Mouse (Mus musculus) lung, postnatal 0 days (tissue): ENCODE measurements at regions not wholly inside any gene's neighbourhood (a gene's known extent, or its start where the extent isn't known, plus 50 kb on each side); places are given as distances from the start of the nearest gene placed in this dataset.

Source experiments
- ATAC-seq: fragments of 200-750 bp; cut with Nextera tagmentation; 2 replicates; pipeline ENCODE4 v1.8.0; 2017; ENCODE audit warnings: moderate library complexity
- DNase-seq: peaks from one replicate; pipeline ENCODE4 v3.0.0-alpha.2; 2016; ENCODE audit warnings: low spot score
- H3K27ac ChIP-seq: fragments of 300-500 bp; sonication (generic); 2 replicates; pipeline ENCODE4 v1.5.1; 2014; ENCODE audit warnings: antibody characterized with exemption, mild to moderate bottlenecking, low read length, mixed read lengths
- H3K27me3 ChIP-seq: fragments of 300-500 bp; sonication (generic); replicated peaks from 2 replicates; pipeline ENCODE4 v1.6.1; 2014; ENCODE audit warnings: low read length, mixed read lengths; ENCODE audit not compliant: insufficient read depth
- H3K36me3 ChIP-seq: fragments of 300-500 bp; sonication (generic); 2 replicates; pipeline ENCODE4 v1.6.1; 2014; ENCODE audit warnings: low read length, mixed read lengths; ENCODE audit not compliant: insufficient read depth
- H3K4me1 ChIP-seq: fragments of 300-500 bp; sonication (generic); 2 replicates; pipeline ENCODE4 v1.6.1; 2014; ENCODE audit warnings: antibody characterized with exemption, low read depth, low read length, mixed read lengths; ENCODE audit not compliant: insufficient read depth
- H3K4me2 ChIP-seq: fragments of 300-500 bp; sonication (generic); replicated peaks from 2 replicates; pipeline ENCODE4 v1.6.1; 2014; ENCODE audit warnings: low read depth, mild to moderate bottlenecking, low read length, moderate library complexity, mixed read lengths
- H3K4me3 ChIP-seq: fragments of 300-500 bp; sonication (generic); 2 replicates; pipeline ENCODE4 v1.5.1; 2014; ENCODE audit warnings: low read depth, low read length
- H3K9ac ChIP-seq: fragments of 300-500 bp; sonication (generic); replicated peaks from 2 replicates; pipeline ENCODE4 v1.6.1; 2014; ENCODE audit warnings: low read depth, mild to moderate bottlenecking
- H3K9me3 ChIP-seq: fragments of 300-500 bp; sonication (generic); 2 replicates; pipeline ENCODE4 v1.6.1; 2016; ENCODE audit warnings: low read length, mixed read lengths
- CTCF ChIP-seq: IDR thresholded peaks from 2 replicates; pipeline ENCODE4 v1.5.1; 2016; ENCODE audit warnings: antibody characterized with exemption, mild to moderate bottlenecking
- EP300 ChIP-seq: IDR thresholded peaks from 2 replicates; pipeline ENCODE4 v1.6.1; 2016; ENCODE audit warnings: antibody characterized with exemption, mild to moderate bottlenecking, control low read depth
- WGBS: fragments of 180-500 bp; shearing (Covaris S2); extraction: QIAGEN DNeasy Blood & Tissue Kit; methylation state at CpG from one replicate; pipeline ENCODE4 v1.1.7; 2014; 5-methylcytosine and 5-hydroxymethylcytosine counted together

DNA sequence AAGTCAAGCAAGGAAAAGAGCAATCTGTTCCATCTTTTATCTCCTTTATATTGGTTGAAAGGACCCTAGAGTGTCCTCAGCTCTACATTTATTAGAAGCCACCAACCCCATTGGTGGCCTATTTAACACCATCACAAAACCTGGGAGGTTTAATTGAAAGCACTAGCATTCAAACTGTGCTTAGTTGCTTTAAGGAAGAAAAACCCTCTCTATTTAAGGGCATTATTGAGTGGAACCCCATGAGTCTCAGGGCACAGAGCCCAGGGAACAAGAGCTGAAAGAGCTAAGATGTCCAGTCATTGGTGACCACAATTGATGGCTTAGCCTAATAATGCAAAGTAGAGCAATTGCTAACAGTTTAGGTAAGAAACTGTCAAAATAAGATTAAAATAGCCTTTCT, 72.6 kb upstream of the Btbd3 start:
- no peak for ATAC-seq
- Histone ChIP-seq H3K27me3 (no peaks in the 10 kb centered on the region), H3K4me3 (no peak overlapping the region), H3K36me3 (no peaks in the 10 kb centered on the region), H3K27ac (no peak overlapping the region), H3K4me1 (no peaks in the 10 kb centered on the region), H3K9me3 (no peaks in the 10 kb centered on the region), H3K4me2 (no peak overlapping the region), H3K9ac (no peak overlapping the region)
- DNase-seq: no peak
- TF ChIP-seq EP300 (no peak), CTCF (no peak)

DNA sequence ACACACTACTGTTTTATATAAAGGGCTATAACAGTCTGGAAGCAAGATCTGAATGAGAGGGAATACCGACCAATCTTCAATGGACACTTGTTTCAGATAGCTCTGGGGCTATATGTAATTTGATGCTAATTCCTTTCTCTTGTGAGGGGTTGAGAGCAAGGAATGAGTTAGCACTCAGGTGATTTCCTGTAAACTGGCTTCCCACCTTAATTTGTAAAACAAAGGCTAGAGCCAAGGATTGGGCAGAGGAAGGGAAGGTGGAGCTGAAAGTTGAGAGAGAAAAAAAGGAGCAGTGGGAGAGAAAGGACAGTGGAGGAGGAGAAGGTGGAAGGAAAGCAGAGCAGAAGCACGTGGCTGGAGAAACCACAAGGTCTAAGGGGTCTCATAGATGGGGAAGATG, 71.5 kb upstream of the Btbd3 start:
- TF ChIP-seq EP300: no peak
- TF ChIP-seq CTCF: no peak
- Histone ChIP-seq H3K4me2 (no peak overlapping the region), H3K27me3 (no peaks in the 10 kb centered on the region), H3K4me1 (no peaks in the 10 kb centered on the region), H3K36me3 (no peaks in the 10 kb centered on the region), H3K9ac (no peak overlapping the region), H3K4me3 (no peak overlapping the region), H3K9me3 (no peaks in the 10 kb centered on the region), H3K27ac (no peak overlapping the region)
- no peak for DNase-seq
- WGBS: 49% methylated on average over 2 of the region's 2 CpGs
- ATAC-seq: no peak

DNA sequence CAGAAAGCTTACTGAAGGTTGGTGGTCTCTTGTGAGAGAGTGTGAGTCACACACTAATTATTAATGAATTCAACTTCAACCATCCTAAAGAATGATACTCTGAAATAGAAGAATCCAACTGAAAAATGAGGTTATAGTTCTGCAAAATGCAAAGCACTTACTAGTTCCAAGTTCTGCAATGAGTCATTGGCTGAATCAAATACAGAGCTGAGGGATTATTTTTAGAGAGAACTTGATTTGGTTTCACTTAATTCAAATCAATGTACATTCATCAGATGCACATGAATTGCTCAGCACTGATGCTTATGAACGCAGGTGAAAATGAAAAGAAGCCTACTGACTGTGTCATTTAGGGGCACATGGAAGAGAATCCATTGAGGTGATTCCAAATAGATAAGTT, 69.7 kb upstream of the Btbd3 start:
- TF ChIP-seq CTCF: no peak
- TF ChIP-seq EP300: no peak
- Histone ChIP-seq H3K27me3 (no peaks in the 10 kb centered on the region), H3K36me3 (no peaks in the 10 kb centered on the region), H3K27ac (no peak overlapping the region), H3K9me3 (no peaks in the 10 kb centered on the region), H3K4me2 (no peak overlapping the region), H3K4me3 (no peak overlapping the region), H3K4me1 (no peaks in the 10 kb centered on the region), H3K9ac (no peak overlapping the region)
- 92% methylated on average over 1 of the region's 1 CpGs for WGBS
- DNase-seq (no peak), ATAC-seq (no peak)

DNA sequence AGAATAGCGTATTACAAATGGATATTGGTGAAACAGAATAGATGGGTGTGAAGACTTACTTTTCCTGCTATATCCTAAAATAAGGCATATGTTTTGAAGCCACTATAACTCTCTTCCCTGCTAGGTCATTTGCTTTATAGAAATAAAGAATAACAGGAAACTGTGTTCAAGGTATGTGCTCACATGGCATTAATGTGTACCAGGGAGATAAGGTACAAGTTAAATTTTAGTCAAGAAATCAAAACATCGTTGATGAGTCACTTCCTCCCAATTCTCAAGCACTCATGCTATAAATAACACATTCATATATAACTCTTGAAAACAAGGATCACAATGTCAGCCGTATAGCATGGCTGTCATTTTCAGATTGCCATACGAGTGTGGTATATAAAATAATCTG, 62.8 kb upstream of the Btbd3 start:
- Histone ChIP-seq H3K9me3 (no peaks in the 10 kb centered on the region), H3K27ac (no peak overlapping the region), H3K9ac (no peak overlapping the region), H3K4me2 (no peak overlapping the region), H3K27me3 (no peaks in the 10 kb centered on the region), H3K4me1 (no peaks in the 10 kb centered on the region), H3K36me3 (no peaks in the 10 kb centered on the region), H3K4me3 (no peak overlapping the region)
- TF ChIP-seq CTCF (no peak), EP300 (peak; percentile 81)
- ATAC-seq (peak; percentile 32), DNase-seq (peak; percentile 41)
- 40% methylated on average over 4 of the region's 4 CpGs for WGBS

DNA sequence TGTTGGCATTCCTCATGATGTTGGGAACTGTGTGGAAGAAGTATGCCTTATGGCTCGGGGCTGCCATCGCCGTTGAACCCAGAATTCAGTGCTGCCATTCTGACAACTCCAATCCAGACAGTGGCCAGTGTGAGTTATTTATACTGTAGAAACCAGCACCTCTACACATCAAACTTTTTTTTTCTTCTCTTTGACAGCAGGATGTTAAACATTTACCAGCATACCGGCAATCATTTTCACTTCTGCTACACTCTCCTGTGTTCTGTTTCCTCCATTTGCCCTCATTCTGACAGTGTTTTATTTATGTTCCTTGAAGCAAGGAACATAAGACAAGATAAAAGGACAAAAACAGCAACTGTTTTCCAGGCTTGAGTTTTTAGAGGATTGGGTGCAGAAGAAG, 57.3 kb upstream of the Btbd3 start:
- DNase-seq: no peak
- Histone ChIP-seq H3K4me2 (no peak overlapping the region), H3K36me3 (no peaks in the 10 kb centered on the region), H3K27me3 (no peaks in the 10 kb centered on the region), H3K9ac (no peak overlapping the region), H3K9me3 (no peaks in the 10 kb centered on the region), H3K4me1 (no peaks in the 10 kb centered on the region), H3K4me3 (no peak overlapping the region), H3K27ac (no peak overlapping the region)
- 40% methylated on average over 4 of the region's 4 CpGs for WGBS
- TF ChIP-seq CTCF (no peak), EP300 (no peak)
- no peak for ATAC-seq
